Mouse (Mus musculus): ENCODE measurements at regions not wholly inside any gene's neighbourhood (a gene's known extent, or its start where the extent isn't known, plus 50 kb on each side); places are given as distances from the start of the nearest gene placed in this dataset.

GRCm38 (mm10) chr16:61850310-61850709 is 936.3 kb downstream of the Nsun3 start:
- DNase-seq (ENCODE audit: low read depth), result peak; percentile 77
- TF ChIP-seq POLR2A (IDR thresholded peaks at IDR 0.05; ENCODE audit: borderline replicate concordance, extremely low read depth, insufficient read depth, insufficient read length, poor library complexity, severe bottlenecking), result no peak
- TF ChIP-seq CTCF (IDR thresholded peaks at IDR 0.05; ENCODE audit: borderline replicate concordance, extremely low read depth, insufficient read depth, insufficient read length), result no peak
